Mouse (Mus musculus): ENCODE data around the gene Nptx1.

The Nptx1 gene

DNA sequence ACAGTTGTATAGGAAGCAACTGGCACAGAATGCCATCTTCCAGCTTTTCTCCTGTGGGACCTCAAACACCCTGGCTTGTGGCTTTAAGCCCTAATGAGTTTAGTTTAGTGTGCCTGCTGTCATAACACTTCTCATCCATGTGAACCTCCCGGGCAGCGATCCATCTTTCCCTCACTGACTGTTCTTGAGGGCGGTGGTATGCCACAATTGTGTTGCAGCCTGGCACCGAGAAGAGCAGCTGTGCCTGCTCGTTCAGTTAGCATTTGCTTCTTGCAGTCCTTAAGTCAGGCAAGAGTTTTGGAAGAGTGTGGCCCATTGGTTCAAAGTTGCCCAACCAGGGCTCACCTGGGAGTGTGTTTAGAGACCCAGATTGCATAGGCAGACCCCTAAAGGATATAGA lies 51.4 kb downstream of the Nptx1 start:
- DNase-seq (ENCODE audit: low read depth in 1 of 2, low spot score in 2 of 2) = no peak

DNA sequence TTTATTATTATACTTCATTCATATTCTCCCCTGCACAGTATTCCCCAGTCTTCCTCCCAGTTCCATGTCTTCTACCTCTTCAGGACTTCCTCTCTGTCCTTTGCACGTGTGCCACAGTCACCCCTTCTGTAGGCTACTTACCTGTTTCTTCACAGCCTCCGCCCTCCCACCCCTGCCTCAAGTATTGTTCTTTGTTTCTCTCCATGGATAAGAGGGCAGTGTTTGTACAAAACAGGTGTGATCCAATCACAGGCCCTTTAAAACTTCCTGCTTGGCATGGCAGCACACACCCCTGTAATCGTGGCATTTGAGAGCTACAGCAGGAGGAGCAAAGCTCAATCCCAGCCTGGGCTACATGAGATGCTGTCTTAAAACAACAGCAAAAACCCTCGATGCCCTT lies 54.0 kb downstream of the Nptx1 start:
- no peak for DNase-seq (ENCODE audit: low read depth in 1 of 2, low spot score in 2 of 2)

DNA sequence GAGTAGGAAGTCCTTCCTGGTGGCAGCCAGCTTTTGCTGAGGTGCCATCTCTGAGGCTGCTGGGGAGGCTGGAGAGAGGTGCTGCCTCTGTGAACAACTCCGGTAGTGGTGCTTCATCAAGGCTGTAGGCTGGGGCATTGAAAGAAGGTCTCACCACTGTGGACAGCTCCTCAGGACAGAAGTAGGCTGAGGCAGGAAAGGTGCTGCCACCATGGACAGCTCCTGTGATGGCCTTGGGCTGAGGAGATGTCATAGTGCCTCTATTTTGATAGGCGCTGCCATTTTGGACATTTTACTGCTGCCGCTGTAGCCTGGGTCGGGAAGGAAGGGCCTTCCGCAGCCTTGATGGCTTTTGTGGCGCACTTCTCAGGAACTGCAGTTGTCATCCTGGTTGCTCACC lies 54.7 kb downstream of the Nptx1 start:
- DNase-seq (ENCODE audit: low read depth in 1 of 2, low spot score in 2 of 2) = no peak

DNA sequence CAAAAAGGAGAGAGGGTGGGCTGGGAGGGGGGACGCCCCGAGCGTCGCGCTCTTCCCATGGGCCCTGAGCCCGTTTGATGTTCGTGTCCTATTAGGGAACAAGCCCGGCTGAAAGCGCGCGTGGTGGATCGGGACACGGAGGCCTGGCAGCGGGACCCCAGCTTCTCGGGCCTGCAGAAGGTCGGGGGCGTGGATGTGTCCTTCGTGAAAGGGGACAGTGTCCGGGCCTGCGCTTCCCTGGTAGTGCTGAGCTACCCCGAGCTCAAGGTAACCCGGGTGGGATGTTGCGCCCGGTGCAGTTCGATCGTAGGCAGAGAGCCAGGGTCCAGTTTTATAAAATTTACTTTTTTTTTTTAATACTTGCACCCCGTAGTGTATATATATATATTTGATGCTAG lies 55.9 kb downstream of the Nptx1 start:
- DNase-seq (ENCODE audit: low read depth in 1 of 2, low spot score in 2 of 2) = no peak

DNA sequence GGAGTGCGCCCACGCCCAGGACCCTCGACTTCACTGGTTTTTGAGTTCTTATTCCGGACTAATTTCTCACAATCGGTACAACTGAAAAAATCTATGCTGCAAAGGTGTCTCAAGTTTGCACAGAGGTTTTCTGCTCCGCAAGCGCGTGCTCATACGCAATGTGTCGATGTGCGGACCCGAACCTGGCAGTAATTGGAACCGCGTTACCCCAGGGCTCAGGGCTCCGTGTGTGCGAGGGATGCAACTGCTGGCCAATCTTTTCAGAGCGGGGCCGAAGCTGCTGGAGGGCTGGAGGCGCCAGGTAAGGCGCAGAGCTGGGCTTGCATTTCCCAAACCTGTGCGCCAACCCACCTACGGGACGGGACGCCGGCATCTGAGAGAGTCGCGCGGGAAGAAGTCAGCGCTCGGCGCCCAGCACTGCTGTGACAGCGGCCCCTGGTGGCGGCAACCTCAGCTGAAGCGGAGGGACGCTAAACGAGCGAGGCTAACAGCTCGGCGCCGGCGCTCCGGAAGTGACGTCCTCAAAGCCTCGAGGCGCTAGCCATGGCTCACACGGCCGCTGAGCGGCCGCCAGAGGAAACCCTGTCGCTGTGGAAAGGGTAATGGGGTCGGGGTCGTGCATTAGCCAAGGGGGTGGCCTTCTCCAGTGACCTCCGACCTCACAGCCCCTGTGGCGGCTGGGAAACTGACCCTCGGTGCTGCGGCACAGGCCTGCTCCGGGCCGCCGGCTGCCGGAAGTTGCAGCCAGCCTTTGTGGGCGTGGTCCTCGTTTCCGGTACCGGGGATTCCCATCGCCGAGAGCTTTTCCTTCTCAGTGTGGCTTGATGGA lies 56.5 kb downstream of the Nptx1 start, which contains the start of gene Endov:
TSS of gene Endov (plus strand) at position 487 of the 829 bp plus-strand sequence.
- DNase-seq (ENCODE audit: low read depth in 1 of 2, low spot score in 2 of 2) = peak; percentile 89 to 96

Measured in monocyte, adult 2 months (primary cell).